Mouse (Mus musculus): ENCODE data around the gene Als2. TPM values are rescaled to one million over a fixed set of nuclear protein-coding genes. Genes with fewer than 3 reads are reported as not detected.
A peak's percentile ranks its signal among the peaks of the same experiment; 100 is the strongest.

Als2 gene
- polyA plus RNA-seq, 1 experiment from 2014 or later = 3.4 TPM

DNA sequence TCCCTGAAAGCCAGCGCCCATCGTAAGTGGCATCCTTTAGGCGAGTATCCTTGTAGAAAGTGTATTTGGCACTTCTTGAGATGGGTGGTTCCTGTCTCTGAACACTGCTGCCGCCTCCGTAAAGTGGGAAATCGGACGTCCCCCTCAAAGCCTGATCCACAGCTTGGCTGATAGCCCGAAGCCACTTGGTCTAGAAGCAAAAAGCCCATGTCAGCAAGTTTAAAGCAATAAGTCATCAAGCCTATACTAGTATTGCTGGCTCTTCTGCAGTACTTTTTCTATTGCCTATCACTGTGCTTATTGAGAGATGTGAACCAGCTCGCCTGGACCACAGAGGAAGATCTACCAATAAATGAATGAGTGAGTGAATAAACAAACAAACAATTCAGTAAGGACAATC lies 51.6 kb downstream of the Als2 start:
- Histone ChIP-seq H3K36me3 (ENCODE audit: insufficient read depth, low read length) (no peaks in the 10 kb centered on the region), H3K4me2 (replicated peaks; ENCODE audit: low read depth, low read length) (no peak overlapping the region), H3K27ac (ENCODE audit: low read length) (no peak overlapping the region), H3K4me3 (ENCODE audit: low read depth, low read length) (no peak overlapping the region), H3K27me3 (replicated peaks; ENCODE audit: insufficient read depth, low read length) (no peaks in the 10 kb centered on the region), H3K9me3 (ENCODE audit: low read length) (no peaks in the 10 kb centered on the region), H3K4me1 (ENCODE audit: insufficient read depth, low read depth, low read length) (no peaks in the 10 kb centered on the region), H3K9ac (replicated peaks; ENCODE audit: low read depth) (no peak overlapping the region)
- WGBS = 79% methylated on average over 9 of the region's 9 CpGs
- no peak for TF ChIP-seq EP300 (IDR thresholded peaks at IDR 0.05)
- ATAC-seq (no peak), DNase-seq (ENCODE audit: low spot score) (no peak)

DNA sequence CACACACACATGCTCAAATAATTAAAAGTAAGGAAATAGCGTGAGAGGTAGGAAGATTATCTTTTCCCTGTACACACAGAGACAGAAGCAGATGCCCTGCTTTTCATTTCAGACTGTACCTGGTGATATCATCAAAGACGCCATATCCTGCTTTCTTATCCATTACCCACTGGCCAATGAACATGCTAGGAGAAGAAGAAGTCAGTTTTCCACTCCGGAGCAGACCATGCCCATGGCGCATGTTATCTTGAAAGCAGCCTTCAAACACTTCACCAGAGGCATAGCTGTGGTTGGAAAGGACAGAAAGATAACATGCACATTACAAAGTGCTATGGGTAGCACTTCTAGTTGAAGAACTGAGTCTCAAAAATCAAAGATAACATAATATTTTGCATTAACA lies 54.0 kb downstream of the Als2 start:
- TF ChIP-seq EP300 (IDR thresholded peaks at IDR 0.05) = no peak
- TF ChIP-seq CTCF (IDR thresholded peaks at IDR 0.05) = no peak
- Histone ChIP-seq H3K4me1 (ENCODE audit: insufficient read depth, low read depth, low read length) (no peaks in the 10 kb centered on the region), H3K9ac (replicated peaks; ENCODE audit: low read depth) (no peak overlapping the region), H3K4me2 (replicated peaks; ENCODE audit: low read depth, low read length) (no peak overlapping the region), H3K36me3 (ENCODE audit: insufficient read depth, low read length) (no peaks in the 10 kb centered on the region; the same call in 1 of the 2 replicates), H3K4me3 (ENCODE audit: low read depth, low read length) (no peak overlapping the region), H3K27me3 (replicated peaks; ENCODE audit: insufficient read depth, low read length) (no peaks in the 10 kb centered on the region), H3K27ac (ENCODE audit: low read length) (no peak overlapping the region), H3K9me3 (ENCODE audit: low read length) (no peaks in the 10 kb centered on the region)
- ATAC-seq = no peak
- DNase-seq (ENCODE audit: low spot score) = no peak
- 88% methylated on average over 4 of the region's 4 CpGs for WGBS

DNA sequence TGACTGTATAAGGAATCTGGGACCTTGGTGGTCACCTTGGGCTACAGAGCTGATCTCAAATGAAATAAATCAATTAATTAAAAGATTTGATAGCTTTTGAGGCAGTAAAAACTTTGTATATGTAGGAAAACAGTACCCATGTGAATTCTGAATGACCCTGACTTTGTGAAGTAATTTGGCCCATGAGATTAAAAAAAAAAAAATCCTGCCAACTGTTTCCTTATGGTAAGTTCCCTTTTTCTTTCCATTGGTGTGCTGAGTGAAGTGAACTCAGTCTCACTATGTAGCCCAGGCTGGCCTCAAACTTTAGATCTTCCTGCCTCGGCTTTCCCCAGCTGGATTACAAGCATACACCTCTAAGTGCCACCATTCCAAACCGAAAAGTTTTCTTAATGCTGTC lies 54.7 kb downstream of the Als2 start:
- TF ChIP-seq EP300 (IDR thresholded peaks at IDR 0.05) = no peak
- TF ChIP-seq CTCF (IDR thresholded peaks at IDR 0.05) = no peak
- Histone ChIP-seq H3K36me3 (ENCODE audit: insufficient read depth, low read length) (no peaks in the 10 kb centered on the region; the same call in 1 of the 2 replicates), H3K4me1 (ENCODE audit: insufficient read depth, low read depth, low read length) (no peaks in the 10 kb centered on the region), H3K4me2 (replicated peaks; ENCODE audit: low read depth, low read length) (no peak overlapping the region), H3K9ac (replicated peaks; ENCODE audit: low read depth) (no peak overlapping the region), H3K27ac (ENCODE audit: low read length) (no peak overlapping the region), H3K27me3 (replicated peaks; ENCODE audit: insufficient read depth, low read length) (no peaks in the 10 kb centered on the region), H3K9me3 (ENCODE audit: low read length) (no peaks in the 10 kb centered on the region), H3K4me3 (ENCODE audit: low read depth, low read length) (no peak overlapping the region)
- 91% methylated on average over 2 of the region's 2 CpGs for WGBS
- ATAC-seq = no peak
- DNase-seq (ENCODE audit: low spot score) = no peak

DNA sequence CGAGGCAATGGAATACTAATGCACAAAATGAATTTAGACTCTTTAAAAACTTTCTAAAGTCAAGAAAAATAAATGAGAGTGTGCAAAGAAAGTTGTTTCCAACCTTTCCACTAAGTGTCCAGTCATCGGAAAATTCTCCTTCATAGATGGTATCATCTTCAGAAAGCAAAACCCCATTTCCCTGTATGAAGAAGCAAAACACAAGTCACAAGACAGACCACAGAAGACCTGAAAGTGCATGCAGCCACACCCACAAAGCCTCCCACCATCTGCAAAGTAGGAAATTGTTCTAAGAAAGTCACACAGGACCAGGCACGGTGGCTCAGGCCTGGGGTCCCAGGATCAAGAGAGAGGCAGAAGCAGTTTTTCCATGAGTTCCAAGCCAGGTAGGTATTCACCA lies 57.0 kb downstream of the Als2 start:
- no peak for ATAC-seq
- no peaks in the 10 kb centered on the region; the same call in 1 of the 2 replicates for H3K36me3 ChIP-seq (ENCODE audit: insufficient read depth, low read length)
- DNase-seq (ENCODE audit: low spot score) = no peak

DNA sequence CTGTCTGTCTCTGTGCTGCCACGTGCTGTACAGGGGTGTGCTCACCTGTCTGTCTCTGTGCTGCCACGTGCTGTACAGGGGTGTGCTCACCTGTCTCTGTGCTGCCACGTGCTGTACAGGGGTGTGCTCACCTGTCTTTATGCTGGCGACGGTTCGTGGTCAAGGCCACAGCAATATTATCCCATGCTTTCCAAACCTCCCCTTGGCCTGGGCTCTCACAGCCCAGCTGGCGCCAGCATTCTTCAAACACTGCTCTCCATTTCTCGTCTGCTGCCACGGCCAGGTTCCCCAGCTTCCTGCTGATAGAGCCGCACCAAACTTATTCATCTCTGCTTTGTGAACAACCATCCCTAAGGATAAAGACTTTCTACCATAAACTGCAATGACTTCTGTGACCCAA lies 58.6 kb downstream of the Als2 start:
- 89% methylated on average over 10 of the region's 10 CpGs for WGBS
- no peak overlapping the region for H3K27ac ChIP-seq (ENCODE audit: low read length)
- H3K27me3 ChIP-seq (replicated peaks; ENCODE audit: insufficient read depth, low read length) = no peaks in the 10 kb centered on the region
- TF ChIP-seq CTCF (IDR thresholded peaks at IDR 0.05) = no peak
- TF ChIP-seq EP300 (IDR thresholded peaks at IDR 0.05) = no peak
- ATAC-seq = no peak
- no peaks in the 10 kb centered on the region for H3K4me1 ChIP-seq (ENCODE audit: insufficient read depth, low read depth, low read length)
- no peak for DNase-seq (ENCODE audit: low spot score)
- H3K36me3 ChIP-seq (ENCODE audit: insufficient read depth, low read length) = no peaks in the 10 kb centered on the region; the same call in 1 of the 2 replicates
- no peak overlapping the region for H3K4me2 ChIP-seq (replicated peaks; ENCODE audit: low read depth, low read length)
- no peaks in the 10 kb centered on the region for H3K9me3 ChIP-seq (ENCODE audit: low read length)
- no peak overlapping the region for H3K4me3 ChIP-seq (ENCODE audit: low read depth, low read length)
- H3K9ac ChIP-seq (replicated peaks; ENCODE audit: low read depth) = no peak overlapping the region

More for the DNA sequence above, 57.0 kb downstream of the Als2 start:
- H3K9me3 ChIP-seq (ENCODE audit: low read length) = no peaks in the 10 kb centered on the region
- H3K4me2 ChIP-seq (replicated peaks; ENCODE audit: low read depth, low read length) = no peak overlapping the region
- no peak overlapping the region for H3K9ac ChIP-seq (replicated peaks; ENCODE audit: low read depth)
- no peaks in the 10 kb centered on the region for H3K4me1 ChIP-seq (ENCODE audit: insufficient read depth, low read depth, low read length)
- 86% methylated on average over 3 of the region's 3 CpGs for WGBS
- no peak overlapping the region for H3K27ac ChIP-seq (ENCODE audit: low read length)
- TF ChIP-seq CTCF (IDR thresholded peaks at IDR 0.05) (no peak), EP300 (IDR thresholded peaks at IDR 0.05) (no peak)
- H3K27me3 ChIP-seq (replicated peaks; ENCODE audit: insufficient read depth, low read length) = no peaks in the 10 kb centered on the region
- H3K4me3 ChIP-seq (ENCODE audit: low read depth, low read length) = no peak overlapping the region

DNA sequence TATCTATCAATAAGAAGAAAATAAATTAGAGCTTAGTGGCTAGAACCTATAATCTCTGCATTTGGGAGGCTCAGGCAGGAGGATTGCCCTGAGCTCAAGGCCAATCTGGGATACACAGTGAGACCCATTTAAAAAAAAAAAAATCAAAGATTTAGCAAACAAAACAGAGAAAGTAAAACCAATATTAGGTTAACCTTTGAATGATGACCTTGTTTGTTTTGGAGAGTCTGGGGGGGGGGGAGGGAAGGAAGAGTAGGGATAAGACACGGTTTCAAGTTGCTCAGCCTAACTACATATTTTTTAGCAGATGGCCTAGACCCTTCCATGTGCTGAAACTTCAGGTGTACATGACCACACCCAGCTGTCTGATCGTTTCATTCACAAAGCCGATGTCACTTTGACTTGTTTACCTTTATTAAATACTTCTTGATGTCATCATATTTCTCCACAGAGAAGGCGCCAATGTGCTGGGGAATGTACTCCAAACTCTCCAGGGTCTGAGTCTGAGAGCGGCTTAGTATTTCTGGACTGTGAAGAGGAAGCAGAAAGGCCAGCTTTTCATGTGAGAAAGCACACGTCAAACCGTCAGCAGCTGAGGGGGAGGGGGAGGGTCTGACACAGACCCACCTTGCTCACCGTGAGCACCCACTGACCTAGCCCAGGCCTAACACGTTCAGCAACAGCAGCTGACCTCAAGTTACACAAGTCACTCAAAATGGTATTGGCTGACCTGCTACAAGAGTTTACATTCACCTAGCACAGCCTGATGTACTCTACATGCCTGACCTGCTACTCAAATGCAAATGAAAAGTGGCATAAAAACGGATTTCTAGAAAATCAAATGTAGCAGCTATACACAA lies 62.3 kb downstream of the Als2 start:
- H3K27ac ChIP-seq (ENCODE audit: low read length) = no peak overlapping the region
- no peaks in the 10 kb centered on the region for H3K9me3 ChIP-seq (ENCODE audit: low read length)
- H3K9ac ChIP-seq (replicated peaks; ENCODE audit: low read depth) = no peak overlapping the region
- 50% methylated on average over 10 of the region's 10 CpGs for WGBS
- H3K27me3 ChIP-seq (replicated peaks; ENCODE audit: insufficient read depth, low read length) = no peaks in the 10 kb centered on the region
- no peak for DNase-seq (ENCODE audit: low spot score)
- TF ChIP-seq EP300 (IDR thresholded peaks at IDR 0.05) = no peak
- TF ChIP-seq CTCF (IDR thresholded peaks at IDR 0.05) = no peak
- H3K4me1 ChIP-seq (ENCODE audit: insufficient read depth, low read depth, low read length) = no peaks in the 10 kb centered on the region
- no peak overlapping the region for H3K4me2 ChIP-seq (replicated peaks; ENCODE audit: low read depth, low read length)
- peak; percentile 50 for ATAC-seq
- H3K4me3 ChIP-seq (ENCODE audit: low read depth, low read length) = no peak overlapping the region
- no peaks in the 10 kb centered on the region; the same call in 1 of the 2 replicates for H3K36me3 ChIP-seq (ENCODE audit: insufficient read depth, low read length)

Measured in lung, postnatal 0 days (tissue).